Mouse (Mus musculus): ENCODE data around the gene Ugt1a7c. TPM values are rescaled to one million over a fixed set of nuclear protein-coding genes. Genes with fewer than 3 reads are reported as not detected.
"Not testable (repeated sequence)": the region's sequence is repeated elsewhere in the genome, so short reads cannot be mapped to it uniquely, and the experiment has no call there.

The Ugt1a7c gene
- polyA plus RNA-seq, 1 experiment from 2014 or later: 1.2 TPM

GRCm38 (mm10) chr1:88158430-88158829, 63.6 kb downstream of the Ugt1a7c start:
- H3K27me3 ChIP-seq (replicated peaks): no peaks in the 10 kb centered on the region
- no peak overlapping the region for H3K9ac ChIP-seq
- 52% methylated on average over 2 of the region's 2 CpGs for WGBS (ENCODE audit: insufficient replicate concordance)
- H3K27ac ChIP-seq: no peak overlapping the region
- H3K36me3 ChIP-seq: no peaks in the 10 kb centered on the region
- H3K4me2 ChIP-seq: no peak overlapping the region
- no peak for ATAC-seq
- no peaks in the 10 kb centered on the region for H3K9me3 ChIP-seq (replicated peaks)
- no peaks in the 10 kb centered on the region for H3K4me1 ChIP-seq
- H3K4me3 ChIP-seq: no peak overlapping the region

- Histone ChIP-seq H3K27me3 (replicated peaks) (no peaks in the 10 kb centered on the region), H3K4me2 (no peak within 1 kb of the TSS), H3K4me3 (no peak within 1 kb of the TSS), H3K4me1 (no peaks in the 10 kb centered on the region), H3K9me3 (replicated peaks) (0 out of 2 replicates have a peak, but pooled peaks cover under 1% of the 10 kb centered on the region), H3K36me3 (no peaks in the 10 kb centered on the region), H3K27ac (no peak within 1 kb of the TSS), H3K9ac (no peak within 1 kb of the TSS)
- 68% methylated on average over 5 of the region's 5 CpGs for WGBS (ENCODE audit: insufficient replicate concordance)
- no peak for ATAC-seq
Observed at GRCm38 (mm10) chr1:88165711-88166110, 70.8 kb downstream of the Ugt1a7c start, which contains the start of gene Ugt1a5. Gene Ugt1a5, plus strand, starts transcription at chr1:88166012.

- not testable (repeated sequence) for H3K4me2 ChIP-seq; H3K9ac ChIP-seq; H3K4me1 ChIP-seq; H3K4me3 ChIP-seq; ATAC-seq; H3K27me3 ChIP-seq (replicated peaks); H3K36me3 ChIP-seq; H3K27ac ChIP-seq
- 75% methylated on average over 7 of the region's 7 CpGs for WGBS (ENCODE audit: insufficient replicate concordance)
- peaks cover 23% of the 10 kb centered on the region for H3K9me3 ChIP-seq (replicated peaks)
Observed at GRCm38 (mm10) chr1:88172190-88172589, 77.3 kb downstream of the Ugt1a7c start.

GRCm38 (mm10) chr1:88179657-88180056, 84.8 kb downstream of the Ugt1a7c start:
- ATAC-seq: no peak
- no peak overlapping the region for H3K27ac ChIP-seq

GRCm38 (mm10) chr1:88186325-88186935, 91.6 kb downstream of the Ugt1a7c start:
- no peak overlapping the region for H3K4me3 ChIP-seq
- H3K4me2 ChIP-seq: no peak overlapping the region
- no peaks in the 10 kb centered on the region for H3K36me3 ChIP-seq
- 68% methylated on average over 5 of the region's 5 CpGs for WGBS (ENCODE audit: insufficient replicate concordance)
- no peak for ATAC-seq
- no peaks in the 10 kb centered on the region for H3K9me3 ChIP-seq (replicated peaks)
- no peaks in the 10 kb centered on the region for H3K4me1 ChIP-seq
- no peak overlapping the region for H3K27ac ChIP-seq
- no peaks in the 10 kb centered on the region for H3K27me3 ChIP-seq (replicated peaks)
- no peak overlapping the region for H3K9ac ChIP-seq

More at GRCm38 (mm10) chr1:88179657-88180056, 84.8 kb downstream of the Ugt1a7c start:
- Histone ChIP-seq H3K9ac (no peak overlapping the region), H3K9me3 (replicated peaks) (peaks cover 25% of the 10 kb centered on the region), H3K4me3 (no peak overlapping the region), H3K27me3 (replicated peaks) (no peaks in the 10 kb centered on the region), H3K4me1 (no peaks in the 10 kb centered on the region), H3K36me3 (no peaks in the 10 kb centered on the region), H3K4me2 (no peak overlapping the region)
- 67% methylated on average over 1 of the region's 1 CpGs for WGBS (ENCODE audit: insufficient replicate concordance)

GRCm38 (mm10) chr1:88192136-88192535, 97.3 kb downstream of the Ugt1a7c start:
- no peak for ATAC-seq

GRCm38 (mm10) chr1:88195687-88196086, 100.8 kb downstream of the Ugt1a7c start:
- Histone ChIP-seq H3K4me1 (no peaks in the 10 kb centered on the region), H3K4me3 (no peak overlapping the region), H3K27ac (no peak overlapping the region), H3K27me3 (replicated peaks) (peaks cover 14% of the 10 kb centered on the region), H3K36me3 (no peaks in the 10 kb centered on the region), H3K9ac (no peak overlapping the region), H3K9me3 (replicated peaks) (no peaks in the 10 kb centered on the region), H3K4me2 (no peak overlapping the region)
- ATAC-seq: no peak
- WGBS (ENCODE audit: insufficient replicate concordance): 80% methylated on average over 1 of the region's 1 CpGs

More at GRCm38 (mm10) chr1:88192136-88192535, 97.3 kb downstream of the Ugt1a7c start:
- whole genome bisulfite sequencing (ENCODE audit: insufficient replicate concordance): 64% methylated on average over 3 of the region's 3 CpGs
- H3K4me3 ChIP-seq: no peak overlapping the region
- H3K9me3 ChIP-seq (replicated peaks): no peaks in the 10 kb centered on the region
- no peaks in the 10 kb centered on the region for H3K36me3 ChIP-seq
- H3K4me1 ChIP-seq: no peaks in the 10 kb centered on the region
- H3K27ac ChIP-seq: no peak overlapping the region
- no peaks in the 10 kb centered on the region for H3K27me3 ChIP-seq (replicated peaks)
- no peak overlapping the region for H3K9ac ChIP-seq
- H3K4me2 ChIP-seq: no peak overlapping the region

GRCm38 (mm10) chr1:88197443-88197842, 102.6 kb downstream of the Ugt1a7c start:
- H3K4me1 ChIP-seq: no peaks in the 10 kb centered on the region
- H3K9me3 ChIP-seq (replicated peaks): no peaks in the 10 kb centered on the region
- no peak overlapping the region for H3K4me3 ChIP-seq
- H3K27ac ChIP-seq: no peak overlapping the region
- 49% methylated on average over 3 of the region's 3 CpGs for WGBS (ENCODE audit: insufficient replicate concordance)
- H3K36me3 ChIP-seq: no peaks in the 10 kb centered on the region
- peaks cover 14% of the 10 kb centered on the region for H3K27me3 ChIP-seq (replicated peaks)
- H3K9ac ChIP-seq: no peak overlapping the region
- no peak overlapping the region for H3K4me2 ChIP-seq
- no peak for ATAC-seq

GRCm38 (mm10) chr1:88199996-88200395, 105.1 kb downstream of the Ugt1a7c start:
- no peaks in the 10 kb centered on the region for H3K9me3 ChIP-seq (replicated peaks)
- H3K36me3 ChIP-seq: no peaks in the 10 kb centered on the region
- H3K4me1 ChIP-seq: peaks cover 7% of the 10 kb centered on the region
- no peak overlapping the region for H3K4me3 ChIP-seq
- H3K4me2 ChIP-seq: no peak overlapping the region
- H3K27ac ChIP-seq: no peak overlapping the region
- 59% methylated on average over 2 of the region's 2 CpGs for WGBS (ENCODE audit: insufficient replicate concordance)
- ATAC-seq: no peak
- peaks cover 14% of the 10 kb centered on the region for H3K27me3 ChIP-seq (replicated peaks)
- no peak overlapping the region for H3K9ac ChIP-seq

GRCm38 (mm10) chr1:88200456-88200855, 105.6 kb downstream of the Ugt1a7c start, which contains the start of gene Ugt1a2:
Gene Ugt1a2, plus strand, starts transcription at chr1:88200601.
- no peak for ATAC-seq
- Histone ChIP-seq H3K9me3 (replicated peaks) (no peaks in the 10 kb centered on the region), H3K9ac (no peak within 1 kb of the TSS), H3K27me3 (replicated peaks) (peaks cover 14% of the 10 kb centered on the region), H3K27ac (no peak within 1 kb of the TSS), H3K4me1 (peaks cover 11% of the 10 kb centered on the region), H3K4me3 (no peak within 1 kb of the TSS), H3K4me2 (no peak within 1 kb of the TSS), H3K36me3 (no peaks in the 10 kb centered on the region)
- 69% methylated on average over 7 of the region's 7 CpGs for WGBS (ENCODE audit: insufficient replicate concordance)

- WGBS (ENCODE audit: insufficient replicate concordance): 5% methylated on average over 62 of the region's 62 CpGs
- Histone ChIP-seq H3K4me2 (peak within 1 kb of the TSS; percentile 87), H3K4me3 (peak within 1 kb of the TSS; percentile 66), H3K4me1 (peaks cover 42% of the 10 kb centered on the region), H3K27me3 (replicated peaks) (0 out of 2 replicates have a peak, but pooled peaks cover 2% of the 10 kb centered on the region), H3K9ac (peak within 1 kb of the TSS; percentile 82), H3K27ac (peak within 1 kb of the TSS; percentile 94), H3K9me3 (replicated peaks) (no peaks in the 10 kb centered on the region), H3K36me3 (no peaks in the 10 kb centered on the region)
- peak; percentile 89 for ATAC-seq
Observed at GRCm38 (mm10) chr1:88205294-88205922, 110.5 kb downstream of the Ugt1a7c start, which contains the start of gene Dnajb3. Gene Dnajb3, minus strand, starts transcription at chr1:88205782.

- no peaks in the 10 kb centered on the region for H3K36me3 ChIP-seq
- H3K4me2 ChIP-seq: peak overlapping the region; percentile 49
- 22% methylated on average over 2 of the region's 2 CpGs for WGBS (ENCODE audit: insufficient replicate concordance)
- H3K4me1 ChIP-seq: peaks cover 42% of the 10 kb centered on the region
- peak overlapping the region; percentile 94 for H3K27ac ChIP-seq
- H3K9ac ChIP-seq: peak overlapping the region; percentile 39; the same call in 1 of the 2 replicates
- ATAC-seq: peak; percentile 91
- no peaks in the 10 kb centered on the region for H3K27me3 ChIP-seq (replicated peaks)
- peaks cover 3% of the 10 kb centered on the region for H3K9me3 ChIP-seq (replicated peaks)
- H3K4me3 ChIP-seq: no peak overlapping the region
Observed at GRCm38 (mm10) chr1:88206843-88207479, 112.1 kb downstream of the Ugt1a7c start.

Measured in liver, embryonic 12.5 days (tissue).